Mouse (Mus musculus) small intestine, adult 2 months (tissue): ENCODE measurements around the gene Rasa3. TPM values are rescaled to one million over a fixed set of nuclear protein-coding genes. Genes with fewer than 3 reads are reported as not detected.

Source experiments
- H3K27ac ChIP-seq: fragments of 200-500 bp; 2 replicates; pipeline ENCODE4 v1.5.1; 2012; ENCODE audit warnings: low read depth, low read length, control low read depth, inconsistent platforms; ENCODE audit not compliant: insufficient read depth
- H3K27me3 ChIP-seq: fragments of 200-500 bp; 2 replicates; pipeline ENCODE4 v1.6.1; 2012; ENCODE audit warnings: mild to moderate bottlenecking, moderate library complexity, low read length, inconsistent platforms; ENCODE audit not compliant: control insufficient read depth, insufficient read depth
- H3K36me3 ChIP-seq: fragments of 200-500 bp; 2 replicates; pipeline ENCODE4 v1.6.1; 2012; ENCODE audit warnings: mild to moderate bottlenecking, low read length, control low read depth, inconsistent platforms; ENCODE audit not compliant: control insufficient read depth, insufficient read depth
- H3K4me1 ChIP-seq: fragments of 200-500 bp; 2 replicates; pipeline ENCODE4 v1.6.1; 2012; ENCODE audit warnings: low read length, inconsistent platforms, mixed read lengths; ENCODE audit not compliant: control insufficient read depth, insufficient read depth, insufficient read length
- H3K4me3 ChIP-seq: fragments of 200-500 bp; 2 replicates; pipeline ENCODE4 v1.5.1; 2012; ENCODE audit warnings: low read depth, mild to moderate bottlenecking, control low read depth, inconsistent platforms, low read length, moderate library complexity
- CTCF ChIP-seq: fragments of 200-500 bp; IDR thresholded peaks from 2 replicates; pipeline ENCODE4 v1.5.1; 2012; ENCODE audit warnings: low read depth, mild to moderate bottlenecking, control low read depth, inconsistent platforms, low read length, moderate library complexity, mixed read lengths; ENCODE audit not compliant: insufficient replicate concordance, insufficient read length; ENCODE audit errors: extremely low read depth
- POLR2A ChIP-seq: fragments of 200-500 bp; IDR thresholded peaks from 2 replicates; pipeline ENCODE4 v1.6.1; 2012; ENCODE audit warnings: low read depth, mild to moderate bottlenecking, control low read depth, inconsistent platforms, low read length, moderate library complexity
- WGBS: fragments of 180-500 bp; shearing (Covaris S2); methylation state at CpG from one replicate; pipeline ENCODE4 v1.1.7; 2018; 5-methylcytosine and 5-hydroxymethylcytosine counted together
- polyA plus RNA-seq: library from polyadenylated mRNA; depleted of rRNA; stranded (reverse); fragments of >200 nt; gene quantifications from 2 replicates; pipeline ENCODE4 v1.2.3, GENCODE M21; 2012

The Rasa3 gene
- polyA plus RNA-seq, 1 experiment: 13.1 TPM

DNA sequence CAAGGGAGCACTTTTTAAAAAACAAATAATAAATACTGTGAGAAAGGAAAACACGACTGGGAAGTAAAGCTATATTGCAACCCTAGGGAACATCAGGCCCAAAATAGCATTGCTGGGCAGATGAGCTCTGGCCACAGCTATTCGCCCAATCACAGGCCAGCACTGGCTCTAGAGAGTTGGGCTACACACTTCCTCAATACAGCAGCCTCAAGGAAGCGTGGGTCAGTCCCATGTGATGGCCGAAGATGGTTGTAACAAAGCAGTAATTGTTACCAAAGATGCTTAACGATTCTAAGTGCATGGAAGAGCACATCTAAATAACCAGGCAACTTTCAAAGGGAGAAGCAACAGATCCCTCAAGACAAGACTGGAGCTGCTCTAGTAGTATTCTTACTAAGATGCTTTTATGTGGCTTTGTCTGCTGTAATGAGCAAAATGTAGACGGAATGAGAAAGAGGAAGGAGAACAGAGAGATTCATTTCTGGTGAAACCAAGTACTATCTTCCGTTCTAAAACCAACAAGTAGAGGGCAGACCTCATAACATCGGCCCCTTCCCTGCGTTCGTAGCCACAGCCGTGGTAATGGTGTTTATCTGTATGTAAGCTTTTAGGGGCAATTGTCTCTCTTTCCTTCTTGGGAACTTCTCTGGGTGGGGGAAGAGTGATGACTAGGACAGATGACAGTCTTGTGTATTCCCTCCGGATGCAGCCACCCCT, 3.0 kb downstream of the Rasa3 start:
- WGBS: 56% methylated on average over 12 of the region's 12 CpGs
- Histone ChIP-seq H3K4me1 (peaks cover 24% of the 10 kb centered on the region), H3K27ac (peak overlapping the region; percentile 60), H3K36me3 (no peaks in the 10 kb centered on the region), H3K27me3 (no peaks in the 10 kb centered on the region), H3K4me3 (peak overlapping the region; percentile 4; the same call in 1 of the 2 replicates)
- TF ChIP-seq POLR2A (no peak), CTCF (no peak)

DNA sequence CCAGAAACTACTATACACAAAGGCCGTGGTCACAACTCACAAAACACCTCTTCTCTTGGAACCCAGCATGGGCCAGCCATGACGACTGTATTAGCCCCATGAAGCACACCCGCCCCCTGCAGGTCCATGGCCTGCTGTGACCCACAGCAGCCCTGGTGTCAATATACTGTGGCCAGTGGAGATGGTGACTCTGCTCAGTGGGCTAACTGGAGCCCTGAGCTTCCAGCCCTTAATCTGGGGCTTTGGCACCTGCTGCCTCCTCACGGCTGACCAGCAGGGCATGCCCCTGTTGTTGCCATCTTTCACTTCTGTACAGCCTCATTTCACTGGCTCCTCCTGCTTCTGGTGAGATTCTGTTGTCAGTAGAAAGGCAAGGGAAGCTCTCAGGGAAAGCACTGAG, 4.2 kb downstream of the Rasa3 start:
- WGBS: 70% methylated on average over 4 of the region's 4 CpGs
- TF ChIP-seq POLR2A (no peak), CTCF (peak; percentile 5; the same call in 1 of the 2 replicates)
- H3K36me3 ChIP-seq: no peaks in the 10 kb centered on the region
- no peaks in the 10 kb centered on the region for H3K27me3 ChIP-seq
- no peak overlapping the region for H3K4me3 ChIP-seq
- peaks cover 27% of the 10 kb centered on the region for H3K4me1 ChIP-seq
- peak overlapping the region; percentile 52 for H3K27ac ChIP-seq

DNA sequence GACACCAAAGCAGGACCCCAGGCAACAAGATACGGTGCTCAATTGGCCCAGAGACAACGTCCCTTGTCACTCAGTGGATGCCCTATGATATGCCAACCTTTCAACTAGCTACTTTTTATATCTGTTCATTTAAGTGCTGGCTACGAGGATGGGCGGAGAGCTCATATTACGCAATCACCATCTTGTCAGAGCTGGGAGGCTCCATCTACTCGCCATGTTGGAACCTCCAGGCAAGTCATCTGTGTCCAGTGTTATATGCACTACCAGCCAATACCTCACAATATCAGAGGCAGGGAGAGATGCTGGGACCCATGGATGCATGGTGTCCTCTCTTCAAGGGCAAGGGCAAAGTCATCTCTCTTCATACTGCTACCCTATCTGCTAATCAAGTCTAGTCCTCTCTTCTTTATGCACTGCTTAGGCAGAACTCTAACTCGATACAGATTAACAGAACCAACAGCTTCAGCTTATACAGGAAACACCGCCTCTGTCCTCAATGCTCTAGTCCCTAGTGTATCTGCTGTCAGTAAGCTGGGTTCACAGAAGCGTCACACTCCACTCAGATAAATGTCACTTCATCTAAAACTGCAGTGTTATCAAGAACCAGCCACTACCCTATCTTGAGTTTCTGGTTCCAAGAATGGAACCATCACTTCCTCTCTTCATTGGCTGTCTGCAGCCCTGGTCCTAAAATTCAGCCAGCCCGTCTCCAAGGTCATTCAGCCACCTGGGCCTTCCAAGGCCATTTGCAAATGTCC, 6.0 kb downstream of the Rasa3 start:
- H3K4me1 ChIP-seq: peaks cover 23% of the 10 kb centered on the region
- H3K27ac ChIP-seq: no peak overlapping the region
- H3K27me3 ChIP-seq: no peaks in the 10 kb centered on the region
- WGBS: 76% methylated on average over 10 of the region's 10 CpGs
- TF ChIP-seq CTCF (no peak), POLR2A (no peak)
- H3K36me3 ChIP-seq: 0 out of 2 replicates have a peak, but pooled peaks cover 2% of the 10 kb centered on the region
- H3K4me3 ChIP-seq: no peak overlapping the region

DNA sequence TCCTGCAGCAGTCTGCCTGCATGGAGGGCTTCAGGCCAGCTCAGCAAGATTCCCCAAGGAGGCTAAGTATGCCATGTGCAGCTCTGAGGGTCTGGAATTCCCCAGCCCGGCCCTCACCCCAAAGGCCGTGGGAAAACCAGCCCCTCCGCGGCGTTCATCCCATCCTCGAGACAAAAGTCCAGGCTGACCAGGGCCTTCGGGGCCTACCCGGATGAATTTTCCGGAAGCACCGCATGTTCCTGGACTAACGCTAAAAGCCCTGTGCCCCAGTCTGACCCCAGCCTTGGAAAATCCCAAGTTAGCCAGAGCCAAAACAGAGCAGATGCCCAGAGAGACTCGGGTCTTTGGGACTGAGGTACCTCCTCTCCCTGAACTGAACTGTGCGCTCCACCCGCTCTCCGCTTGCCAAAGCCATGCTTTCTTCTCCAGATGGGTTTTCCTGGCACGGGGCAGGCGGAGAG, 7.4 kb downstream of the Rasa3 start:
- Histone ChIP-seq H3K4me3 (no peak overlapping the region), H3K27ac (peak overlapping the region; percentile 43), H3K4me1 (peaks cover 23% of the 10 kb centered on the region), H3K27me3 (no peaks in the 10 kb centered on the region), H3K36me3 (0 out of 2 replicates have a peak, but pooled peaks cover 2% of the 10 kb centered on the region)
- TF ChIP-seq POLR2A: no peak
- no peak for TF ChIP-seq CTCF
- 88% methylated on average over 17 of the region's 17 CpGs for WGBS

DNA sequence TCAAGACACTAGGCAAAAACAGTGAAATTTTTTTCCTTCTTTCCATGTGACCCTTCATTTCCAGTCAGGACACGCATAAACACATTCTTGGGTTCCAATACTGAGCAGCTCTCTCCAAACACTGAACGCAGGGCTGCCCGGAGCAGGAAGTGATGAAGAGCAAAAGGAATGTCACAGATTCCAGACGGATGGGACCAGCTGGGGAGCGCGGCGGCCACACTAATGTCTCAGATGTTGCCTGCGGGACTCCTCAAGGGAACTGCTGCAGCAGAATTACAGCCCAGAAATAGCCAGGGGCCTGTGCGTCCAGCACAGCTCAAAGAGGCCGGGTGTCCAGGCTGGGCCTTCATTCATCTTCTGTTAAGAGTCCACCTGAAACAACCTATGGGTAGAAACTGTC, 9.0 kb downstream of the Rasa3 start:
- Histone ChIP-seq H3K4me3 (no peak overlapping the region), H3K27ac (peak overlapping the region; percentile 79), H3K27me3 (no peaks in the 10 kb centered on the region), H3K36me3 (0 out of 2 replicates have a peak, but pooled peaks cover 2% of the 10 kb centered on the region), H3K4me1 (peaks cover 17% of the 10 kb centered on the region)
- WGBS: 85% methylated on average over 10 of the region's 10 CpGs
- TF ChIP-seq POLR2A (no peak), CTCF (no peak)

DNA sequence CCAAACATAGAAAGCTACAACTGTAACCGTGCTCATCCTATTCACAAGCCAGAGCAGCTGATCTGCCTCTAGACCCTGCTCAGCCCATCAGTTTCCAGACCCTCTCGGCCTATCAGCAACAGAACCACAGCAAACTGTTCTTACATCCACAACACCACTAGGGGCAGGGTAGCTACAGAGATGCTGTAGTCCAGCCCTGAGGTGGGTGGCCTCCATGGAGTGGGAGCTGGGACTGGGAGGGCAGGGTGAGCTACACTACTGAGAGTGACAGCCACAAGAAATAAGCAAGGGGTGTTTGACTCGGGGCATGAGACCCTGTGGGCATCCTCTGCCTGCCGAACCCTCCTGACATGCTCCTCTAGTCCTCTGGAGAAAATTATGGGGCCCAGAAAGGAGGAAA, 9.5 kb downstream of the Rasa3 start:
- H3K27me3 ChIP-seq: no peaks in the 10 kb centered on the region
- peak overlapping the region; percentile 79 for H3K27ac ChIP-seq
- TF ChIP-seq POLR2A (no peak), CTCF (peak; percentile 21; the same call in 1 of the 2 replicates)
- peaks cover 14% of the 10 kb centered on the region for H3K4me1 ChIP-seq
- WGBS: 77% methylated on average over 4 of the region's 4 CpGs
- no peak overlapping the region for H3K4me3 ChIP-seq
- H3K36me3 ChIP-seq: 0 out of 2 replicates have a peak, but pooled peaks cover 2% of the 10 kb centered on the region

DNA sequence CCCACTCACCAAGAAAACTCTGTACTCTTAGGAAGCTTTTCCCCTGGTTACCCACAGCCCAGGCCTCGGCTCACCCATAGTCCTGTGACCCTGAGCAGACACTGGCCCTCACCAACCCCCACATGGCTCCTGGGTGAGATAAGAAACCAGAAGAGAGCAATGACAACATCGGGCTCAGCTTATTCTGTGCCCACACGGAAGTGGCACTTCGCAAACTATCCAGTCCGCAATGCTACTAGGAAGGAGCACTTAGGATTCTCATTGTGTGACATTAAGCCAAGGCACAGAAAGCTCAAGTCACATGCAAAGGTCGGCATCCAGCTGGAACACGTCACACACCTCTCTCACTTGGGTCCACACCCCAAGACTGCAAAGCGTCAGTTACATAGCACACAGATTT, 11.5 kb downstream of the Rasa3 start:
- Histone ChIP-seq H3K27me3 (no peaks in the 10 kb centered on the region), H3K36me3 (0 out of 2 replicates have a peak, but pooled peaks cover 2% of the 10 kb centered on the region), H3K27ac (no peak overlapping the region), H3K4me1 (peaks cover 13% of the 10 kb centered on the region), H3K4me3 (no peak overlapping the region)
- TF ChIP-seq CTCF (no peak), POLR2A (no peak)
- 51% methylated on average over 8 of the region's 8 CpGs for WGBS
